Mouse (Mus musculus) heart, embryonic 11.5 days (tissue): ENCODE data around the gene Gda. TPM values are rescaled to one million over a fixed set of nuclear protein-coding genes. Genes with fewer than 3 reads are reported as not detected.

Source experiments
- ATAC-seq: fragments of 200-750 bp; cut with Nextera tagmentation; replicated peaks from 2 replicates; pipeline ENCODE4 v1.8.0; 2017; ENCODE audit warnings: moderate library complexity; ENCODE audit not compliant: insufficient number of reproducible peaks, low FRiP score, low TSS enrichment
- H3K27ac ChIP-seq: fragments of 300-500 bp; sonication (generic); 2 replicates; pipeline ENCODE4 v1.5.1; 2014; ENCODE audit warnings: mild to moderate bottlenecking, low read depth, low read length
- H3K27me3 ChIP-seq: fragments of 300-500 bp; sonication (generic); 2 replicates; pipeline ENCODE4 v1.6.1; 2014; ENCODE audit warnings: mild to moderate bottlenecking, low read length, mixed read lengths; ENCODE audit not compliant: control insufficient read depth, insufficient read depth
- H3K36me3 ChIP-seq: fragments of 300-500 bp; sonication (generic); 2 replicates; pipeline ENCODE4 v1.6.1; 2014; ENCODE audit warnings: mild to moderate bottlenecking, low read length, moderate library complexity, mixed read lengths; ENCODE audit not compliant: control insufficient read depth, insufficient read depth
- H3K4me1 ChIP-seq: fragments of 300-500 bp; sonication (generic); 2 replicates; pipeline ENCODE4 v1.6.1; 2014; ENCODE audit warnings: low read length; ENCODE audit not compliant: control insufficient read depth, insufficient read depth
- H3K4me2 ChIP-seq: fragments of 300-500 bp; sonication (generic); 2 replicates; pipeline ENCODE4 v1.6.1; 2014; ENCODE audit warnings: mild to moderate bottlenecking, moderate library complexity
- H3K4me3 ChIP-seq: fragments of 300-500 bp; sonication (generic); 2 replicates; pipeline ENCODE4 v1.5.1; 2014; ENCODE audit warnings: low read depth, low read length
- H3K9ac ChIP-seq: fragments of 300-500 bp; sonication (generic); 2 replicates; pipeline ENCODE4 v1.6.1; 2014; ENCODE audit warnings: mild to moderate bottlenecking, low read depth, low read length, moderate library complexity
- H3K9me3 ChIP-seq: fragments of 300-500 bp; sonication (generic); replicated peaks from 2 replicates; pipeline ENCODE4 v1.6.1; 2016; ENCODE audit warnings: low read length; ENCODE audit not compliant: control insufficient read depth
- WGBS: fragments of 180-500 bp; shearing (Covaris S2); extraction: QIAGEN DNeasy Blood & Tissue Kit; methylation state at CpG from one replicate; pipeline ENCODE4 v1.1.7; 2014; ENCODE audit not compliant: insufficient replicate concordance; 5-methylcytosine and 5-hydroxymethylcytosine counted together
- polyA plus RNA-seq: library from polyadenylated mRNA; unstranded; fragments of >200 nt; fragmentation: Nextera tagmentation; extraction: Ambion mirVana; gene quantifications from 2 replicates; pipeline ENCODE4 v1.2.1, GENCODE M21; 2014

Gene Gda
- polyA plus RNA-seq, 1 experiment from 2014 or later, result not detected

DNA sequence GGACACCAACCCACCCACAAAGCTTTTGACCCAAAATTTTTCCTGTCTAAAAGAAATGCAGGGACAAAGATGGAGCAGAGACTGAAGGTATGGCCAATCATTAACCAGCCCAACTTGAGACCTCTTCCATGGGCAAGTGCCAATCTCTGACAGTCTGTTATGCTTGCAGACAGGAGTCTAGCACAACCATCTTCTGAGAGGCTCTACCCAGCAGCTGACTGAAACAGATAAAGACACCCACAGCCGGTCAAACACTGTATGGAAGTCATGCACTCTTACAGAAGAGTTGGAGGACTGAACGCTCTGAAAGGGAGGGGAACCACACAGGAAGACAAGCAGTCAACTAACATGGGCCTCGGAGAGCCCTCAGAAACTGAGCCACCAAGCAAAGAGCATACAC lies 36.7 kb downstream of the Gda start:
- H3K9me3 ChIP-seq, result no peaks in the 10 kb centered on the region
- H3K9ac ChIP-seq, result no peak overlapping the region
- no peaks in the 10 kb centered on the region for H3K36me3 ChIP-seq
- H3K27ac ChIP-seq, result no peak overlapping the region
- no peak overlapping the region for H3K4me2 ChIP-seq
- WGBS, result 76% methylated on average over 3 of the region's 3 CpGs
- no peaks in the 10 kb centered on the region for H3K27me3 ChIP-seq
- H3K4me3 ChIP-seq, result no peak overlapping the region
- no peak for ATAC-seq
- no peaks in the 10 kb centered on the region for H3K4me1 ChIP-seq

DNA sequence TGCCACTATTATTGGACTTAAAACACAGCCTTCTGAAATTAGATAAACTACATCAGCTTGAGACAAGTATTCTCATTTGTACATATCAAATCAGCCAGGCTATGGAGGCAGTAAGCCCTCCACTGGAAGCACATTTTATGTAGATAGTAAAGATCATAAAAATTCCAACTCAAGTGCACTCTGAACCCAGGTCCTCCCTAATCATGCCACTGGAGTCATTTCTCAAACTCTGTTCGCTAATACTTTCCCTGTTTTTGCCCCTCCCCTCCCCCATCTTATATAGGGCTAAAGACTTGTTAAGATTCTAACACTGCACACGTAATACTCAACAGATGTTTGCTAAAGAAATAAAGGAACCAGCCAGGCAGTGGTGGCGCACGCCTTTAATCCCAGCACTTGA lies 39.9 kb downstream of the Gda start:
- H3K4me3 ChIP-seq, result no peak overlapping the region
- ATAC-seq, result no peak
- WGBS, result 78% methylated on average over 4 of the region's 4 CpGs
- no peaks in the 10 kb centered on the region for H3K4me1 ChIP-seq
- no peaks in the 10 kb centered on the region for H3K27me3 ChIP-seq
- H3K36me3 ChIP-seq, result no peaks in the 10 kb centered on the region
- H3K9ac ChIP-seq, result no peak overlapping the region
- H3K4me2 ChIP-seq, result no peak overlapping the region
- no peaks in the 10 kb centered on the region for H3K9me3 ChIP-seq
- no peak overlapping the region for H3K27ac ChIP-seq

DNA sequence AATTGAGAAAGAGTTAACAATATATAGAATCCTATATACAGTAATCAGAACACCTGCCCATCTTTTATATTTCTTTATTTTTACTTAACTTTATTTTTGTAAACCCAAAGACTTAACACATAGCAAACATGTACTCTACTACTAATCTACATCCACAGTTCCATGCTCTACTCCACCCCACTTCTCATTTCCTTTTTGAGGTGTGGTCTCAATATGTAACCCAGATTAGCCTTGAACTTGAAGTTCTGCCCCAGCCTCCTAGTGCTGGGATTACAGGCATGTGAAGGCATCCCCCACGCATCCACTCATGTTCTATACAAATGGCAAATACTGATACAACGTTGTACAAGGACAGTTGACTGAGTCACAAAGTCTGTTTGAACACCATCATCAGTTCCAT lies 40.4 kb downstream of the Gda start:
- no peaks in the 10 kb centered on the region for H3K4me1 ChIP-seq
- H3K36me3 ChIP-seq, result no peaks in the 10 kb centered on the region
- no peaks in the 10 kb centered on the region for H3K9me3 ChIP-seq
- no peak for ATAC-seq
- 80% methylated on average over 2 of the region's 2 CpGs for WGBS
- H3K4me2 ChIP-seq, result no peak overlapping the region
- H3K27ac ChIP-seq, result no peak overlapping the region
- H3K9ac ChIP-seq, result no peak overlapping the region
- H3K4me3 ChIP-seq, result no peak overlapping the region
- no peaks in the 10 kb centered on the region for H3K27me3 ChIP-seq

DNA sequence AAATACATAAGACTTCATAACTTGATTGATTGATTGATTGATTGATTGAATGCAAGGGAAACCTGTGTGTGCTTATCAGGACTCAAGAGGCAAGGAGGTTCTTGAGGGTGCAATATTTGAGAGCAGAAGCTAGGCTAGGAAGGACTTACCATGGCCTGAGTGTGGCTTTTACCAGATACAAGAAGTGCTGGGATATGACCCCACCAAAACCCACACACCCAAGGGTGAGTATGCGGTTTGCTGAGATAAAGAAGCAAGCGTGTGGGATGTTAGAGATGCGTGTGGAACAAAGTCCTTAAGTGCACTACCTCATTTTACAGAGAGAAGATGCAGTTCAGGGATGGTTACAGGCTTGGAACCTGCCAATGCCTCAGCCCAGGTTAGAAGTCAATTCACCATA lies 41.0 kb downstream of the Gda start:
- Histone ChIP-seq H3K27me3 (no peaks in the 10 kb centered on the region), H3K9me3 (no peaks in the 10 kb centered on the region), H3K36me3 (no peaks in the 10 kb centered on the region), H3K4me1 (no peaks in the 10 kb centered on the region), H3K4me3 (no peak overlapping the region), H3K4me2 (no peak overlapping the region), H3K9ac (no peak overlapping the region), H3K27ac (no peak overlapping the region)
- no peak for ATAC-seq
- WGBS, result 84% methylated on average over 3 of the region's 3 CpGs

DNA sequence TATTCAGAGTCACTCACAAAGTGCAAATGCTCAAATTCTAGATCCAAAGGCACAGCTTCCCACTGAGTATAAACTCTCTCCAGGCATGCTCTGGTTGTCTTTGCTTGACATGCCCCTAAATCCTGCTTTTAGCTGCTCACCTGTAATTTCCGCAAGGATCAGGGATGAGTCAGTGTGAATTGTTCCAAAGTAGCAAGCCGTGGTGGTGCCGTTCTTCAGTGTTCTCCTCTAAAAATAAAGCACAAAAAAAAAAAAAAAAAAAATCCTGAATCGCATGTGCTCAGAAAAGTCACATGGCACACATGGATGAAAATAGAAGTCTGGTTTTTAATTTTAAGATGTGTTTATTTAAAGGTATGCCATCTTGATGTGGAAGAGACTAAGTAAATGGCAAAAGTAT lies 47.9 kb downstream of the Gda start:
- Histone ChIP-seq H3K27me3 (no peaks in the 10 kb centered on the region), H3K9ac (no peak overlapping the region), H3K4me3 (no peak overlapping the region), H3K9me3 (no peaks in the 10 kb centered on the region), H3K27ac (no peak overlapping the region), H3K4me2 (no peak overlapping the region), H3K4me1 (no peaks in the 10 kb centered on the region), H3K36me3 (no peaks in the 10 kb centered on the region)
- 86% methylated on average over 4 of the region's 4 CpGs for WGBS
- no peak for ATAC-seq

DNA sequence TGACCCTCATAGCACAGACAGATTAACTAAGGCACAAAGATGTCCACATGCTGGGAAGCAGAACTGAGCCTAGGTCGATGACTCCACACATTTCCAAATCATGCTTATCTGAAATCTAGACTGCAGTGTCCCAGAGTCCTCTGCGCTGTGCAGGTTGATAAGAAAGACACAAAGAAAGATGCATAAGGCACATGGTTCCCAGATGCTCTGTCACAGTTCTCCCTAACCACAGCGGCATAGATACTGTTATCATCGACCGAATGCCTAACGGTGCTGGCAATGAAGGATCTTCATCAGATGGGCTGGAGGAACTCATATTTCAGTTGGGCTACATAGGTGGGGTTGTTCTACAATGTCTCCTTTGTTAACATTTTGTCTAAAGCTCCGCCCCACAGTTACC lies 49.5 kb downstream of the Gda start:
- Histone ChIP-seq H3K9me3 (no peaks in the 10 kb centered on the region), H3K9ac (no peak overlapping the region), H3K4me3 (no peak overlapping the region), H3K4me2 (no peak overlapping the region), H3K4me1 (no peaks in the 10 kb centered on the region), H3K27ac (no peak overlapping the region), H3K36me3 (no peaks in the 10 kb centered on the region), H3K27me3 (no peaks in the 10 kb centered on the region)
- 78% methylated on average over 7 of the region's 7 CpGs for whole genome bisulfite sequencing
- no peak for ATAC-seq

DNA sequence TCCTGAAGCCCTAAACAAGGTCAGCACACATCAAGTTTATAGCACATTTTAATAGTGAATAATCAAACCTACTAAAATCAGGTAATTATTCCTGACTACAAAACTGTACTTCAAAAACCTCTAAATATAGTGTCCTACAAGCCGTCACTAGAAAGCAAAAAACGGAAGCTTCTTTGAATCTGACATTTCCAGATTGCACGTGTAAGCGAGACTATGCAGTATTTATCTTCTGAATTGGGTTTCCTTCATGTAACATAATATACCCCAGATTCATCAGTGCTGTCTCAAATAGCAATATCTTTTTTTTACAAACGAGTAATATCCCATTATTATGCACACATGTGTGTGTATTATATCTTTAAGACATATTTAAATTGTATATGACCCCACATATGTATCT lies 54.8 kb downstream of the Gda start:
- no peaks in the 10 kb centered on the region for H3K9me3 ChIP-seq
- H3K4me1 ChIP-seq, result no peaks in the 10 kb centered on the region
- H3K27ac ChIP-seq, result no peak overlapping the region
- H3K4me2 ChIP-seq, result no peak overlapping the region
- H3K36me3 ChIP-seq, result no peaks in the 10 kb centered on the region
- no peaks in the 10 kb centered on the region for H3K27me3 ChIP-seq
- H3K9ac ChIP-seq, result no peak overlapping the region
- no peak for ATAC-seq
- WGBS, result 77% methylated on average over 5 of the region's 5 CpGs
- no peak overlapping the region for H3K4me3 ChIP-seq

DNA sequence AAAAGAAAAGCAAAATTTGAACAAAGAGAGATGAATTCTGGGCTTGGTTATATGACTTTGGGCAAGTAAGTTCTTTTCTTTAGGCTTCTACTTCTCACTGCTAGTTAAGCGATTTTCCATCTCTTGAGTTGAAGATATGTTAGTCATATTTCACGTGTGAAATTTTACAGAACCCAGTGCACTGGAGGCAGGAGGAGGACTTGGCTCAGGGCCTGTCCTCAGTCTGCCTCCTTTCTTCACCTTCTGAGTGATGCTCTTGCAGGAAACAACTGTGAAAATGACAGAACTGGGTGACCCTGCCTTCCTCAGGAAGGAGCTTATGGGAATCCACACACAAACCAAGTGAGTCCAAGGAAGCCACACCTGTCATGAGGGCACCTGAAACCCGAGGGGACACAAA lies 57.9 kb downstream of the Gda start:
- Histone ChIP-seq H3K4me3 (no peak overlapping the region), H3K27me3 (no peaks in the 10 kb centered on the region), H3K27ac (no peak overlapping the region), H3K36me3 (no peaks in the 10 kb centered on the region), H3K9me3 (no peaks in the 10 kb centered on the region), H3K9ac (no peak overlapping the region), H3K4me2 (no peak overlapping the region), H3K4me1 (no peaks in the 10 kb centered on the region)
- 63% methylated on average over 3 of the region's 3 CpGs for WGBS
- no peak for ATAC-seq

DNA sequence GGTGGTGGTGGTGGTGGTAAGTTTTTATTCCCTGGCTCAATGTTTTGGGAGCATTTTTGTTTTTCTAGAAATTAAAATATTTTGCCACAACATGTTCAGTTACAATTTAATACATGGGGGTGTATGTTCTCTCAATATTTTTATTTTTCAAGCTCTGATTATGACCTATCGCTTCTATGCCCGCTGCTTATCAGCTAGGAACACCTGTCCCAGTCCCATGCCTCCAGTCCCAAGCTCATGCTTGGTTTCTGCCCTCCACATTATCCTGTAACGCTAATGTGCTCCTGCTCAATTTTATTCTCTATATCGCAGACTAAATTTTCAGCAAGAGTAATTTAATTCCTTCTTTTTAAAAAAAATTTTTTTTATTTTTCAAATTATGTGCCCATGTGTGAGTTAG lies 64.1 kb downstream of the Gda start:
- no peaks in the 10 kb centered on the region for H3K9me3 ChIP-seq
- no peak overlapping the region for H3K27ac ChIP-seq
- no peak overlapping the region for H3K4me3 ChIP-seq
- H3K36me3 ChIP-seq, result no peaks in the 10 kb centered on the region
- 77% methylated on average over 4 of the region's 4 CpGs for WGBS
- ATAC-seq, result no peak
- no peaks in the 10 kb centered on the region for H3K27me3 ChIP-seq
- no peaks in the 10 kb centered on the region for H3K4me1 ChIP-seq
- no peak overlapping the region for H3K4me2 ChIP-seq
- H3K9ac ChIP-seq, result no peak overlapping the region
